Mouse (Mus musculus): ENCODE measurements at regions not wholly inside any gene's neighbourhood (a gene's known extent, or its start where the extent isn't known, plus 50 kb on each side); places are given as distances from the start of the nearest gene placed in this dataset.
"Not testable (repeated sequence)": the region's sequence is repeated elsewhere in the genome, so short reads cannot be mapped to it uniquely, and the experiment has no call there.

- no peak for DNase-seq (ENCODE audit: low read depth, low spot score)
Observed at GRCm38 (mm10) chr16:25478300-25478699, 191.7 kb downstream of the Tprg start.

- DNase-seq (ENCODE audit: low read depth, low spot score) = no peak
Observed at GRCm38 (mm10) chr16:25483831-25484254, 197.2 kb downstream of the Tprg start.

- DNase-seq (ENCODE audit: low read depth, low spot score) = no peak
Observed at GRCm38 (mm10) chr16:25485007-25485406, 198.4 kb downstream of the Tprg start.

GRCm38 (mm10) chr16:25486477-25487094, 197.0 kb upstream of the Trp63 start:
- no peak for DNase-seq (ENCODE audit: low read depth, low spot score)

GRCm38 (mm10) chr16:25490847-25491246, 192.7 kb upstream of the Trp63 start:
- DNase-seq (ENCODE audit: low read depth, low spot score) = no peak

GRCm38 (mm10) chr16:25494153-25494552, 189.4 kb upstream of the Trp63 start:
- no peak for DNase-seq (ENCODE audit: low read depth, low spot score)

- DNase-seq (ENCODE audit: low read depth, low spot score) = no peak
Observed at GRCm38 (mm10) chr16:25495586-25496196, 187.9 kb upstream of the Trp63 start.

GRCm38 (mm10) chr16:25504829-25505228, 178.7 kb upstream of the Trp63 start:
- no peak for DNase-seq (ENCODE audit: low read depth, low spot score)

- no peak for DNase-seq (ENCODE audit: low read depth, low spot score)
Observed at GRCm38 (mm10) chr16:25517114-25517868, 166.3 kb upstream of the Trp63 start.

- DNase-seq (ENCODE audit: low read depth, low spot score) = not testable (repeated sequence)
Observed at GRCm38 (mm10) chr16:25523141-25523540, 160.4 kb upstream of the Trp63 start.

GRCm38 (mm10) chr16:25523621-25524020, 159.9 kb upstream of the Trp63 start:
- DNase-seq (ENCODE audit: low read depth, low spot score) = no peak

GRCm38 (mm10) chr16:25527850-25528249, 155.7 kb upstream of the Trp63 start:
- no peak for DNase-seq (ENCODE audit: low read depth, low spot score)

GRCm38 (mm10) chr16:25528313-25528712, 155.2 kb upstream of the Trp63 start:
- DNase-seq (ENCODE audit: low read depth, low spot score) = no peak

GRCm38 (mm10) chr16:25529681-25530080, 153.9 kb upstream of the Trp63 start:
- DNase-seq (ENCODE audit: low read depth, low spot score) = no peak

GRCm38 (mm10) chr16:25531761-25532336, 151.7 kb upstream of the Trp63 start:
- DNase-seq (ENCODE audit: low read depth, low spot score) = no peak

GRCm38 (mm10) chr16:25532519-25533205, 150.9 kb upstream of the Trp63 start:
- DNase-seq (ENCODE audit: low read depth, low spot score) = no peak

GRCm38 (mm10) chr16:25533206-25533580, 150.4 kb upstream of the Trp63 start:
- DNase-seq (ENCODE audit: low read depth, low spot score) = no peak

- DNase-seq (ENCODE audit: low read depth, low spot score) = no peak
Observed at GRCm38 (mm10) chr16:25536550-25536949, 147.0 kb upstream of the Trp63 start.

GRCm38 (mm10) chr16:25549542-25550110, 133.9 kb upstream of the Trp63 start:
- no peak for DNase-seq (ENCODE audit: low read depth, low spot score)

GRCm38 (mm10) chr16:25557181-25557580, 126.4 kb upstream of the Trp63 start:
- no peak for DNase-seq (ENCODE audit: low read depth, low spot score)

GRCm38 (mm10) chr16:25580216-25580615, 103.3 kb upstream of the Trp63 start:
- DNase-seq (ENCODE audit: low read depth, low spot score) = no peak

Measured in telencephalon, adult 2 months (tissue).